Comparison of ENCODE assay signal across 18 mouse cellular contexts in genomic region chr11:80789647-80790240, GRCm38 (mm10). TPM values are rescaled to one million over a fixed set of nuclear protein-coding genes. Genes with fewer than 3 reads are reported as not detected.
"Had no signal": no experiment of that assay in that cellular context is flagged by ENCODE, and none has a peak within 500 bp of the region (broad histone marks: within the 10 kb centered on the region; RNA-seq: fewer than 3 reads in every experiment).

No protein-coding gene starts in this region.

- H3K27ac ChIP-seq: lung, embryonic 15.5 days; macrophage; midbrain, embryonic 13.5 days; midbrain, embryonic 15.5 days; neural tube, embryonic 12.5 days had no signal

- H3K9me3 ChIP-seq: lung, embryonic 15.5 days; midbrain, embryonic 13.5 days; midbrain, embryonic 15.5 days; neural tube, embryonic 12.5 days had no signal

- H3K36me3 ChIP-seq: lung, embryonic 15.5 days; midbrain, embryonic 13.5 days; midbrain, embryonic 15.5 days; neural tube, embryonic 12.5 days had no signal

- H3K4me1 ChIP-seq: lung, embryonic 15.5 days; midbrain, embryonic 13.5 days; midbrain, embryonic 15.5 days; neural tube, embryonic 12.5 days had no signal

- H3K4me3 ChIP-seq: lung, embryonic 15.5 days; megakaryocyte, embryonic 14.5 days; midbrain, embryonic 13.5 days; midbrain, embryonic 15.5 days; neural tube, embryonic 12.5 days had no signal

- H3K4me2 ChIP-seq: lung, embryonic 15.5 days; midbrain, embryonic 11.5 days; midbrain, embryonic 13.5 days; midbrain, embryonic 15.5 days; neural tube, embryonic 12.5 days had no signal

- H3K27me3 ChIP-seq: lung, embryonic 15.5 days; midbrain, embryonic 13.5 days; midbrain, embryonic 15.5 days; neural tube, embryonic 12.5 days had no signal

- ATAC-seq: lung, postnatal 0 days; midbrain, embryonic 13.5 days; midbrain, embryonic 15.5 days had no signal

- H3K9ac ChIP-seq: lung, embryonic 15.5 days; midbrain, embryonic 13.5 days; midbrain, embryonic 15.5 days; neural tube, embryonic 12.5 days had no signal

- DNase-seq: lung, adult 2 months; lung, postnatal 14 days; lung, postnatal 36 days; right cerebral cortex, postnatal 14 days; spleen, adult 18-20 months; thymus, adult 18-20 months; thymus, postnatal 14 days; thymus, postnatal 36 days had no signal

RNA-seq across cellular contexts. Expression of gene Tmem98, which starts 20.2 kb away (rescaled TPM):
- total RNA-seq: monocyte, adult 5-6 weeks; neutrophil, adult 5-6 weeks had no signal
- polyA plus RNA-seq: macrophage had no signal
